Mouse (Mus musculus) myocyte (in vitro differentiated cells): ENCODE results near the gene Vps9d1. TPM values are rescaled to one million over a fixed set of nuclear protein-coding genes. Genes with fewer than 3 reads are reported as not detected.
A peak's percentile ranks its signal among the peaks of the same experiment; 100 is the strongest.
"Not testable (repeated sequence)": the region's sequence is repeated elsewhere in the genome, so short reads cannot be mapped to it uniquely, and the experiment has no call there.

Experiments used
- H3K27me3 ChIP-seq: one replicate; pipeline ENCODE4 v1.6.1; 2011; ENCODE audit not compliant: control insufficient read depth, insufficient read depth, insufficient read length
- H3K36me3 ChIP-seq: one replicate; pipeline ENCODE4 v1.6.1; 2011; ENCODE audit not compliant: control insufficient read depth, insufficient read depth
- H3K4me2 ChIP-seq: one replicate; pipeline ENCODE4 v1.6.1; 2011; ENCODE audit warnings: low read depth, control low read depth
- H3K4me3 ChIP-seq: one replicate; pipeline ENCODE4 v1.5.1; 2011; ENCODE audit warnings: mild to moderate bottlenecking, control low read depth, moderate library complexity
- H3K79me2 ChIP-seq: one replicate; pipeline ENCODE4 v1.6.1; 2011; ENCODE audit not compliant: control insufficient read depth, insufficient read depth
- H3ac ChIP-seq: one replicate; pipeline ENCODE4 v1.6.1; 2011; ENCODE audit not compliant: control insufficient read depth, insufficient read length
- CEBPB ChIP-seq: IDR thresholded peaks from 2 replicates; pipeline ENCODE4 v1.6.1; 2011; ENCODE audit warnings: mild to moderate bottlenecking, moderate library complexity; ENCODE audit not compliant: poor library complexity, insufficient read depth, severe bottlenecking
- E2F4 ChIP-seq: IDR thresholded peaks from one replicate; pipeline ENCODE4 v1.6.1; 2011; ENCODE audit warnings: mild to moderate bottlenecking, control low read depth, moderate library complexity; ENCODE audit not compliant: insufficient read depth
- MAX ChIP-seq: IDR thresholded peaks from one replicate; pipeline ENCODE4 v1.6.1; 2011; ENCODE audit warnings: low read depth, mild to moderate bottlenecking, control low read depth
- MYOD1 ChIP-seq, 3 experiments: IDR thresholded peaks; one replicate each; pipeline ENCODE4 v1.6.1; 2011; ENCODE audit warnings: control low read depth in 2 of 3, low read depth in 2 of 3, mild to moderate bottlenecking in 2 of 3, moderate library complexity in 1 of 3; ENCODE audit not compliant: insufficient read length in 2 of 3, control insufficient read depth in 1 of 3
- MYOG ChIP-seq, 3 experiments: IDR thresholded peaks; one replicate each; pipeline ENCODE4 v1.6.1; 2011; ENCODE audit warnings: control low read depth in 2 of 3, low read depth in 2 of 3, mild to moderate bottlenecking in 2 of 3; ENCODE audit not compliant: insufficient read length in 2 of 3, control insufficient read depth in 1 of 3, insufficient read depth in 1 of 3
- POLR2A ChIP-seq: IDR thresholded peaks from one replicate; pipeline ENCODE4 v1.6.1; 2011; ENCODE audit warnings: low read depth, mild to moderate bottlenecking, control low read depth, moderate library complexity; ENCODE audit not compliant: insufficient read length
- POLR2AphosphoS2 ChIP-seq: IDR thresholded peaks from one replicate; pipeline ENCODE4 v1.6.1; 2011; ENCODE audit warnings: low read depth, control low read depth; ENCODE audit not compliant: insufficient read length
- REST ChIP-seq: IDR thresholded peaks from one replicate; pipeline ENCODE4 v1.6.1; 2011; ENCODE audit warnings: mild to moderate bottlenecking, control low read depth, moderate library complexity; ENCODE audit not compliant: insufficient read depth, insufficient read length
- SRF ChIP-seq: IDR thresholded peaks from one replicate; pipeline ENCODE4 v1.6.1; 2011; ENCODE audit warnings: low read depth; ENCODE audit not compliant: control insufficient read depth, insufficient read length
- TCF12 ChIP-seq: IDR thresholded peaks from one replicate; pipeline ENCODE4 v1.6.1; 2011; ENCODE audit warnings: mild to moderate bottlenecking, control low read depth; ENCODE audit not compliant: poor library complexity, insufficient read depth, severe bottlenecking
- TCF3 ChIP-seq: IDR thresholded peaks from one replicate; pipeline ENCODE4 v1.6.1; 2011; ENCODE audit warnings: low read depth, control low read depth; ENCODE audit not compliant: insufficient read length
- USF1 ChIP-seq: IDR thresholded peaks from one replicate; pipeline ENCODE4 v1.6.1; 2011; ENCODE audit warnings: low read depth, mild to moderate bottlenecking, control low read depth, moderate library complexity
- polyA plus RNA-seq: library from polyadenylated mRNA; unstranded; fragments of >200 nt; fragmentation: generic; extraction: Trizol; gene quantifications from one replicate; pipeline ENCODE4 v1.2.1, GENCODE M21; 2012; ENCODE audit warnings: missing spikeins

Gene Vps9d1
- polyA plus RNA-seq, 1 experiment: 12.7 TPM

DNA sequence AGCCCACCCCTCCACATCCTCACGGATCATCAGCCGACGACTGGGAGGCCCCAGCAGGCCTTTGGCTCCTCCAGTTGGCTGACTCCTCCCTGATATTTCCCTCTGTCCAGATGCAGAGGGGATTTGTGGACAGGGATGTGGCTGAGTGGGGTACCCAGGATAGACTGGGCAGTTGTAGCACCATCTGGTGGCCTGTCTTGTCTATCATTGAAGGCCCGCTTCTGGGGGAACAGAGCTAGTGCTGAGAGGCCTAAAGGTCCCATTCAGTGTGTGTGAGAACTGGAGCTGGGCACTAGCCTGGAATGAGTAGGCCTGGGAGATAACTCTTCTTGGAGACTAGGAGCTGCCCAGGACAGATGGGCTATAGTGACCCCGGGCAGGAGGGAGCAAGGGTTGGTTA, 22.4 kb downstream of the Vps9d1 start:
- Histone ChIP-seq H3K4me3 (no peak overlapping the region), H3K36me3 (no peaks in the 10 kb centered on the region), H3ac (no peak overlapping the region), H3K27me3 (no peaks in the 10 kb centered on the region), H3K4me2 (no peak overlapping the region), H3K79me2 (no peaks in the 10 kb centered on the region)
- TF ChIP-seq POLR2A (no peak), POLR2AphosphoS2 (no peak), USF1 (no peak), MYOG (IDR thresholded peaks at IDR 0.05; ENCODE audit: control insufficient read depth in 1 of 3, insufficient read depth in 1 of 3, insufficient read length in 2 of 3, low read depth in 2 of 3) (no peak), MAX (no peak), CEBPB (no peak), TCF3 (no peak), E2F4 (no peak), MYOD1 (IDR thresholded peaks at IDR 0.05; ENCODE audit: control insufficient read depth in 1 of 3, insufficient read length in 2 of 3, low read depth in 2 of 3) (no peak)

DNA sequence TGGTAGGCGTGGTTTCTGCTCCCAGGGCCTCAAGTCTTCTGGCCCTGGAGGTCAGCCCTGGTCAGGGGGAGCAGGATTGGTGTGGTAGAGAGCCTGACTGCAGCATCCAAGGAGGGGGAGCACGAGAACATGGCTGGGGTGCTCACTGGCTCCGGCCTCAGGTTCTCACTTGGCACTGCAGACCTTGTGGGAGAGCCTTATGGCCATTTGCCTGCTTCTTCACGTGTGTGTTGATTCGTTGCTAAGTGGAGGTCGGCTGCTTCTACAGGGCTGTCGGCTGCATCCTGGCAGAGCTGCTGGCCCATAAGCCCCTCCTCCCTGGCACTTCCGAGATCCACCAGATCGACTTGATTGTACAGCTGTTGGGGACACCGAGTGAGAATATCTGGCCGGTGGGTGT, 23.8 kb downstream of the Vps9d1 start:
- not testable (repeated sequence) for H3ac ChIP-seq, H3K4me3 ChIP-seq, H3K4me2 ChIP-seq, H3K27me3 ChIP-seq, H3K79me2 ChIP-seq, H3K36me3 ChIP-seq

DNA sequence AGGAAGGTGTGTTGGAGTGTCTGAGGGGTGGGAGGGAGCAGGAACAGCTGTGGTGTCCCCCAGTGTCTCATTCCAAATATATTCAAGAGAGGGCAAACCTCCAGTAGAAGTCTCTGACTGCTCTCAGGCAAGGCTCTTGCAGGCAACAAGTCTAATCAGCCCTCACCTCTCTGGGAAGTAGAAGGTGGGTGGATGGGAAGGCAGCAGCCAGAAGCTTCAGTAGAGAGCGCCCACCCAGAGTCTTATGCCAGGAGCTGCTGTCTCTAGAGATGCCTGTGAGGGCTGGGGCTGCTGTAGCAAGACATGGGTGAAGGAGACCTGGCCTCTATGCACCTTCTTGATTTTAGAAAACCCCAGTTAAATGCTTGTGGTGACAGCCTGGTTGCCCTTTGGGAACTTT, 25.7 kb downstream of the Vps9d1 start:
- no peaks in the 10 kb centered on the region for H3K27me3 ChIP-seq
- H3K79me2 ChIP-seq: peaks cover 6% of the 10 kb centered on the region
- TF ChIP-seq MAX: no peak
- no peak for TF ChIP-seq E2F4
- no peak for TF ChIP-seq MYOG (IDR thresholded peaks at IDR 0.05; ENCODE audit: control insufficient read depth in 1 of 3, insufficient read depth in 1 of 3, insufficient read length in 2 of 3, low read depth in 2 of 3)
- TF ChIP-seq REST: no peak
- H3ac ChIP-seq: no peak overlapping the region
- no peak overlapping the region for H3K4me3 ChIP-seq
- H3K36me3 ChIP-seq: no peaks in the 10 kb centered on the region
- H3K4me2 ChIP-seq: no peak overlapping the region

DNA sequence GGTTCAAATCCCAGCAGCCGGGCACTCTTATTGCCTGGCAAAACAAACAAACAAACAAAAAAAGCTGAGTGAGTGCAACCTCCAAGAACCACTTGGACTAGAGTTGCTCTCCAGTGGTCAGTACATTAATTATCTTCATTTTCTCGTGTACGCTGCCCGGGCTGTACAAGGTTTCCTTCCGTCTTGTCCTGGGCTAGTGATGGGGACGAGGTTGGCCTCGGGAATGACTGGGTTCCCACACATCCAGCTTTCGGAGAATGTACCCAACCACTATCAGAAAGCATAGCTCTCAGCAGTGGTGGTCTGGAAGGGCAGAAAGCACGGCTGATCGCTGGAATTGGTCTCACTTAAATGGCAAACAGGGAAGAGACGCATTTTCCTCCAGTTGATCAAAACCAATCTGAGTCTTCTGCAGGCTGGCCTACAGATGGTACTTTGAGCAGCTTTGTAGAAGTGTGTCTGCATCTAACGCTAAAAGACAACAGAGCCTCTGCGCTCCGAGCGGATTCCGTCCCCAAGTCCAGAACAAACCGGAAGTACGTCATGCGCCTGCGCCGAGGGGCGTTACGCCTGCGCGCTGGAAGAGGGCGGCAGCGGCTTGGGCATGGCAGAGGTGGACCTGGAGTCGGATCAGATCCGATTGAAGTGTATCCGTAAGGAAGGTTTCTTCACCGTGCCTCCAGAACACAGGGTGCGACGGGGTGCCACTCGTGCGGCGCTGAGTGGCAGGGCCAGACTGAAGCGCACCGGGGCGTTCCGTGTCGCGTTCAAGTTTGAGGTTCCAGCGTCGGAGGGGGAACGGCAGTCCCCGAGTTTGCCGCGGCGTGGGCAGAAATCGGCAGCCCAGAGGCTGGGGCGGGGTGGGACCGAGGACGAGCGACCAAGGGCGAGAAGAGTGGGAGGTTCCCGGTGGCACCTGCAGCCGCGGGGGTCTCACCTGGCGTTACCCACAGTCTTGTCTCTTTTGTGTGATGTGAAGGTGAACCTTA, 29.6 kb downstream of the Vps9d1 start, which contains the start of gene Cdk10:
Gene Cdk10, plus strand, starts transcription at position 565 of the 989 bp plus-strand sequence.
- no peak for TF ChIP-seq E2F4
- peak; percentile 99 for TF ChIP-seq POLR2A
- TF ChIP-seq MYOG (IDR thresholded peaks at IDR 0.05; ENCODE audit: control insufficient read depth in 1 of 3, insufficient read depth in 1 of 3, insufficient read length in 2 of 3, low read depth in 2 of 3): peak in 1 of 3 experiments; percentile 9
- TF ChIP-seq TCF12: no peak
- peak; percentile 98 for TF ChIP-seq POLR2AphosphoS2
- TF ChIP-seq REST: no peak
- peak in 1 of 3 experiments; percentile 1 for TF ChIP-seq MYOD1 (IDR thresholded peaks at IDR 0.05; ENCODE audit: control insufficient read depth in 1 of 3, insufficient read length in 2 of 3, low read depth in 2 of 3)
- peak; percentile 70 for TF ChIP-seq SRF
- TF ChIP-seq TCF3: no peak
- Histone ChIP-seq H3ac (peak within 1 kb of the TSS; percentile 29), H3K27me3 (no peaks in the 10 kb centered on the region), H3K4me2 (peak within 1 kb of the TSS; percentile 100), H3K79me2 (peaks cover 6% of the 10 kb centered on the region), H3K4me3 (peak within 1 kb of the TSS; percentile 85), H3K36me3 (no peaks in the 10 kb centered on the region)

DNA sequence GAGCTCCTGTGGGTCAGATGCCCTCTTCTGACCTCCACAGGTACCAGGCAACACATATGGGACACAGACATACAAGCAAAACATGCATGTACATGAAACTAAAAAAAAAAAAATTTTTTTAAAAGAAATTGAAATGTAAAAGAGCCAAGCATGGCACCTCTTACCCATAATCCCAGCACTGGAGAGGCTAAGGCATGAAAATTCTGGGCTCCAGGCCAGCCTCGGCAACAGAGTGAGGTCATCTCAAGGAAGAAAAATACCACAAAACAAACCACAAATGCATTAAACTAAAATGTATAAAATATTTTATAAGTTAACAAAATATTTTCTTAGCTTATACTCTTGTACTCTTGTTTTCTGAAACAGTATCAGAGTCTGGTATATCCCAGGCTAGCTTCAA, 33.2 kb downstream of the Vps9d1 start:
- no peak overlapping the region for H3ac ChIP-seq
- TF ChIP-seq MYOG (IDR thresholded peaks at IDR 0.05; ENCODE audit: control insufficient read depth in 1 of 3, insufficient read depth in 1 of 3, insufficient read length in 2 of 3, low read depth in 2 of 3) (no peak), REST (no peak), USF1 (no peak), MYOD1 (IDR thresholded peaks at IDR 0.05; ENCODE audit: control insufficient read depth in 1 of 3, insufficient read length in 2 of 3, low read depth in 2 of 3) (no peak), TCF12 (no peak)
- no peaks in the 10 kb centered on the region for H3K27me3 ChIP-seq
- H3K4me2 ChIP-seq: peak overlapping the region; percentile 48
- H3K36me3 ChIP-seq: no peaks in the 10 kb centered on the region
- H3K79me2 ChIP-seq: peaks cover 6% of the 10 kb centered on the region
- no peak overlapping the region for H3K4me3 ChIP-seq
